Mouse (Mus musculus) brown adipose tissue, adult 24 weeks (tissue): ENCODE measurements around the gene Wdr78. TPM values are rescaled to one million over a fixed set of nuclear protein-coding genes. Genes with fewer than 3 reads are reported as not detected.

Experiments used
- H3K27ac ChIP-seq: fragments of 200-500 bp; replicated peaks from 2 replicates; pipeline ENCODE4 v1.5.1; 2012; ENCODE audit warnings: low read depth, mild to moderate bottlenecking, low read length
- H3K4me1 ChIP-seq: fragments of 200-500 bp; 2 replicates; pipeline ENCODE4 v1.6.1; 2012; ENCODE audit warnings: low read length, mixed read lengths; ENCODE audit not compliant: control insufficient read depth, insufficient read depth, insufficient read length
- H3K4me3 ChIP-seq: fragments of 200-500 bp; 2 replicates; pipeline ENCODE4 v1.5.1; 2012; ENCODE audit warnings: low read depth, mild to moderate bottlenecking, low read length, moderate library complexity; ENCODE audit not compliant: insufficient read depth
- polyA plus RNA-seq: library from polyadenylated mRNA; stranded (reverse); fragments of >200 nt; gene quantifications from 2 replicates; pipeline ENCODE4 v1.2.4, GENCODE M21; 2012; ENCODE audit not compliant: missing spikeins, insufficient read depth, insufficient read length

The Wdr78 gene
- polyA plus RNA-seq, 1 experiment: 1.2 TPM

DNA sequence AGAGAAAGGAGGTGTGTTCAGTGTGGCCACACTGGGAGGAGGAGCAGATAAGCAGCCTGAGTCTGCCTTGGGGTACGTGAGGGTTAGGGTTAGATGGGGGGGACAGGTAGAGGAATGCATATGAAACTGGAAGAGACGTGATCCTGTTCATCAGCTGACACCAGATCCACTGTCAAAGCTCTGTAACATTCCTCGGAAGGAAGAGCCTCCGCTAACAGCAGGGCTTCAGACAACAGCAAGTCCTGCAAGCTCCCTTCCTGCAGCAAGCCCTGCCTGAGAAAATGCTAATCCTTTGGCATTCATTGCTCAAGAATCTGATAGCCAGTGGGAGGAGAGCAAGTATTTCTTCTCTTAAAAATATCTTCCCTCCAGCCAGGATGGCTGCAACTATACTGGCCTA, 100.9 kb downstream of the Wdr78 start:
- Histone ChIP-seq H3K4me3 (no peak overlapping the region), H3K27ac (no peak overlapping the region), H3K4me1 (peaks cover 2% of the 10 kb centered on the region)

DNA sequence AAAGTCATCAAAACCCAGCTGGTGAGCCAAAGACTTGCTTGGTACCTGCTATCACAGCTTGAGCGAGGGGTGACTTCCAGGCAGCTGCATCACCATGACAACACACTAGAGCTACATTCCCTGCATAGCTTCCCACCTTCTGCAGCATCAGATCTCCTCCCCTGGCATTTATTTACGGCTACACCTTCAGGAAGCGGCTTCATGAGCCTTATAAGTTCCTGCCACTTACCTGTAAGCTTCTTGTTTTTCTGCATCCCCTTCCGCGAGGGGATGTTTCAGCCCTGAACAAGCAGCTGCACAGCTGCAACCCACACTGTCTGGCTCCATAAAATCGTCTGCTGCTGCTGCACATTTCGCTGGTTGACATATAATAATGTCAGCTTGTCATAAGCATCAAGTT, 102.5 kb downstream of the Wdr78 start:
- peaks cover 5% of the 10 kb centered on the region for H3K4me1 ChIP-seq
- no peak overlapping the region for H3K27ac ChIP-seq
- no peak overlapping the region for H3K4me3 ChIP-seq

DNA sequence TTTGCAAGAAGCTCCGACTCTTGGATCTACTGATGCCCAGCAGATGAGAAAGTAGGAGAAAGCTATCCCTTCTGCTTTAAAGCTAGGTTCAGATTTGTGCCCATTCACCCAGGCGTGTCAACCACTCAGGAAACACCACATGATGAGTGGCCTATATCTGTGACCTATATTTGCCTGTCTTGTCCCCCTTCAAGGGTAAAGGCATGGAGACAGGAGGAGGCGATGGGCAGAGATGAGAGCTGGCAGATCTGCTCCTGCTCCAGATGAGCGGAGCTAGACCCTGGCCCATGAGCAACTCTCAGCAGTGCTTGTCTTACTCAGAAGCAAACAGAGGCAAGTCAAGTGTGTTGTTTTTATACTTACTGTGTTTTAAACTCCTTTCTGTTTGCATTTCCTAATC, 103.6 kb downstream of the Wdr78 start:
- Histone ChIP-seq H3K4me3 (no peak overlapping the region), H3K4me1 (peaks cover 5% of the 10 kb centered on the region), H3K27ac (no peak overlapping the region)

DNA sequence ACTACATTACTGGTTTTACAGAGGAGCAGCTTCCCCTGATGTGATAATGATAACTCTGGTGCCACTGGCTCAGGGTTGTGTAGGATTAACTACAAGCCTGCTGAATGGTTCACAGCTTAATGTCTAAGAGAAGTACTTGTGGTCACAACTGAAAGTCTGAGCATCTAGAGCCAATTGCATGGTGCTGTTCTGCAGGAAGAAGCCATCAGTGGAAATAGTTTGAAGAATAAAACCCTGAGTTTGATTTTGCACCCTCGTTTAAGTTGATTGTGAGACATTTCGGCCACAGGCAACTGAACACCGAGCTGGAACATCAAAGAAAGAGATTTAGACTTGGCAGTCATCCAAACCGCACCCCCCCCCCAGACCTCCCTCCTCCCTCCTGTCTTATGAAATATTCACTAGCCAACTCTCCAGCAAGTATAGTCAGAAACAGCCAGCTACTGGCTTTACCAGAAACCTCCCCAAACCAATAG, 107.4 kb downstream of the Wdr78 start:
- peaks cover 3% of the 10 kb centered on the region for H3K4me1 ChIP-seq
- H3K4me3 ChIP-seq: no peak overlapping the region
- H3K27ac ChIP-seq: no peak overlapping the region

DNA sequence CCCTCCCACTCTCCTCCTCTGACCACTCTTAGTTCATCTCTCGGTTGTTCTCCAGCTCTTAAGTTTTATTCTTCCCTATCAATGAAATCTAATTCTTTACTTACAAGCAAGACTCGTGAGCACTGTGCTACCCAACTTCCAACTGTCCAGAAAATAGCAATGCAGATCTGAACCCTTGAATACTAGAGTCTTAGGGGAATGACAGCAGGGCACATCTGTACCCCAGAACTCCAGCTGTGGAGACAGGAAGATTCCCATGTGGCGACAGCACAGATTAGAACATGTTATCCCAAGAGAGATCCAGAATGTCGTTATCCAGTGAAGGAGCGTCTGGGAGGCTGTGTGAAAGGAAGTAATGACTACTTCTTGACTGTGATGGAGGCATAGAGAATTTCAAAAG, 108.1 kb downstream of the Wdr78 start:
- H3K4me3 ChIP-seq: no peak overlapping the region
- H3K27ac ChIP-seq: no peak overlapping the region
- H3K4me1 ChIP-seq: peaks cover 3% of the 10 kb centered on the region

DNA sequence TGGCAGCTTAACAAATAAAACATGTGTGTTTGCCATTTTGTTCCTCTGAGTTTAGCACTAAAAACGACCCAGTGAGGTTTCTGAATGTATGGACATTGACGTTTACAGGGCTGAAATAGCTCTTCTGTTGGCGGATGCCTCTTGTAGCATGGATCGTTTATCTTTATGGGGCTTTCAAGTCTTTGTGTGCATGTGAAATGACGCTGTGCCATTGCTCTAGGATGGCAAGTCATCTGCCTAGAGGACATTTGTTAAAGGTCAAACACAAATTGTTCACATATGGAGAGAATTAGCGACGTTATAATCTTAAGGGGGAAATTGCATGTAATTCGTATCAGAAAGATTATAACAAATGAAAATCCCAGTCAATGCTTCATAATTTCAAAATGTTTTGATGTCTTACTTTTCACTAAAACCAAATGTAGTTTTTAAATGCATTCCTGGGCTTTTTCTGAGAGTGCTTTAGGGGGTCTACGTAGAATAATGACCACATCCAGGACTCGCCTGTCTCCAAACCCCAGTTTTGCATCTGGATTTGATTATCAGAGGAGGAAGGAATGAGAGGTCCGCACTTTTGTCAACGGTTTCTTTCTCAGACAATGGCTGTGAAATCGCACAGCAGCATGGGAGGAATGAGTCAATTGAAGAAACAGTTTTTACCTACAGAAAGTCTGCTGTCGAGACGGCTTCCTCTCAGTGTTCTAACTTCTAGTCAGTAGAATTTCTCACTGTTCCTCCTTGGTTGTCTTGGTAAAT, 109.0 kb downstream of the Wdr78 start:
- H3K27ac ChIP-seq: no peak overlapping the region
- no peak overlapping the region for H3K4me3 ChIP-seq
- H3K4me1 ChIP-seq: peaks cover 3% of the 10 kb centered on the region

DNA sequence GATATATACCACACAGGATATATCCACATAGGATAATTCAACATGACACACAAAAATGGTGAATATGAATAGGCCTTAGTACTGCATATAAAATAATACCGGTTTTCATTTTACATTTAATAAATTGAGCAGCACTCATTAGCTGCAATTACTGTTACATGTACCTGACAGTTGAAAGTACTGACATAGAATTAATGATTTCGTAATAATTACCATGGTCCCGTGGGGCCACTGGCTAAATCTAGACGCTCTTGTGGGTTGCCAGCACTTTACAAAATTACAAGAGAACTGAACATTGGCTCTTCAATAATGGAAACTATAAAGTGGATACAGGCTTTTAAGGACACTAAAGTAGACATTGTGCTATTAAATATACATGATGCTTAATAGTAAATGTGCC, 109.7 kb downstream of the Wdr78 start:
- peaks cover 3% of the 10 kb centered on the region for H3K4me1 ChIP-seq
- H3K4me3 ChIP-seq: no peak overlapping the region
- no peak overlapping the region for H3K27ac ChIP-seq

DNA sequence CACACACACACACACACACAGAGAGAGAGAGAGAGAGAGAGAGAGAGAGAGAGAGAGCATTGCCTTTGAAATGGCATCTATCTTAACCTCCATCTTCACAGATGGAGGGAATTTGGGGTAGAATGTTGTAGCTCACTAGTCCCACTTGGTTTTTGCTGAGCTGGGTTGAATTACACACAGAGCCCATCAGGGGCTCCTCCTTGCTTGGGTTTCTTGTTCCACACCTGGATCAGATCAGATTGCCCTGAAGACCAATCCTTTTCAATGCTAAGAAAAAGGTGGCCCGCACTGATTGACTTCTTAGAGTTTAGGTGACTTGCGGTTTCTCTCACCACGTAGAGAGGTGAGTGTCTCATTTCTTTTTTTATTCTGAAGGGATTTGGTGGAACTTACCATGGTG, 122.7 kb downstream of the Wdr78 start:
- Histone ChIP-seq H3K4me3 (no peak overlapping the region), H3K4me1 (peaks cover 2% of the 10 kb centered on the region; the same call in 1 of the 2 replicates), H3K27ac (no peak overlapping the region)

DNA sequence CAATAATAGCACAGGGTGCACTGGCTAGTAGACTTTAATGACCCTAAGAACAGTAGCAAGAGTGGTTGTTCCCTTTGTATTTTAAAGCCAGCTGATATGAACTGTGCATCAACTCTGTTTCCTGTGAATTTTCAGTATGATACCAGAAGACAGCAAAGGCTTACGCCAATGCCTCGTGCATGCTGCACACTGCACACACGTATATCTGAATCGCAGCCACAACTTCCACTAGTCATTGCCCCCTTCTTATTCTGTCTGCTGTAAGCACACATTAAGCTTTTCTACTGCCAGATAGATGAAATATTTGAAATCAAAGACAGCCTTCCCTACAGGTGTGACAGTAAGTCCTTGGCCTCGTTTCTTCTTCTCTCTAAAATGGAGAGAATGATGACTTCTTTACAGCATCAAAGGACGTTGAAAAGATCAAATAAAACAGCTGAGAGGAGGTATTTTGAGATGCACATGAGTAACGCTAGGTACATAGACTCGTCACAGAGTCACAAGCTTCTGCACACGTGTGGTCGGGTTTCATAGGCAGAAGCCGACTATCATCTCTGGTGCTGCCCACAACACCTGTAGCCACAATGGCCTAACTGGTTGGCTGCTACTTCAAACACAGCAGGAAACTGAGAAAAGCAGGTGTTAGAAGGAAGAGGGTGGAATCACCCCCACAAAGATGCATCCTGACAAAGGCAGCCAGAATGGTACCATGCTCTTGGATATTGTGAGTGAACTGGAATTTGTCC, 123.6 kb downstream of the Wdr78 start:
- Histone ChIP-seq H3K4me3 (no peak overlapping the region), H3K27ac (no peak overlapping the region), H3K4me1 (no peaks in the 10 kb centered on the region)

DNA sequence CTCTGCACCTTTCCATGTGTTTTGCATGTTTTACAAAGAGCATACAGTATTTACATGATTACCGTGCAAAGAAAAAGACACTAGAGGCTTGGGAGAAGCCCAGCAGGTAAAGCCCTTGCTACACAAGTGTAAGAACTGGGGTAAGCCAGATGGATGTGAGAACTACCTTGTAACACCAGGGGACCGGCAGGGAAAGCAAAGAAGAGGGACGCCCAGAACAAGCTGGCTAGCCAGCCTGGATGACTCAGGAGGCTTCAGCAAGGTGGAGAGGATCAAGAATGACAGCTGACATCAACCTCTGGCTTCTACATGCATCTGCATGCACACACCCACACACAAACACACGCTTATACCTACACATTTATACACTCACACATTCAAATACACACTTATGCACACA, 124.3 kb downstream of the Wdr78 start:
- Histone ChIP-seq H3K27ac (no peak overlapping the region), H3K4me3 (no peak overlapping the region), H3K4me1 (no peaks in the 10 kb centered on the region)

DNA sequence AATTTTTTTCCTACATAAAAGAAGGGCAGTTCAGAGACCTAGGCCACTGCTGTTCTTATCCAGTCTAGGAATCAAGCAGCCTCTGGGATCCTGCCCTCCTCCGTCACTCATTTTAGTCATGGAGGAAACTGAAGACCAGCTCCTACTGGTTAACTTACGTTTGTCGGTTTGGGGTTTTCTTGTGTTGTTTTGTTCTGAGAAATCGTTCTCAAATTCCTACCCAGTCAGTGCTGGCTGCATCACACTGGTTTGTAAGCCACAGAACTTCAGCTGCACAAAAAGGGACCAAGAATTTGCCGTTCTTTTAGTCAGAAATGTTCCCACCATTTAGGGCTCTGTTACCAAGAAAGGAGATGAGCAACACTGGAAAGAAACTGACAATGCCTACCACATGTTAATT, 125.0 kb downstream of the Wdr78 start:
- H3K4me1 ChIP-seq: no peaks in the 10 kb centered on the region
- no peak overlapping the region for H3K27ac ChIP-seq
- H3K4me3 ChIP-seq: no peak overlapping the region

DNA sequence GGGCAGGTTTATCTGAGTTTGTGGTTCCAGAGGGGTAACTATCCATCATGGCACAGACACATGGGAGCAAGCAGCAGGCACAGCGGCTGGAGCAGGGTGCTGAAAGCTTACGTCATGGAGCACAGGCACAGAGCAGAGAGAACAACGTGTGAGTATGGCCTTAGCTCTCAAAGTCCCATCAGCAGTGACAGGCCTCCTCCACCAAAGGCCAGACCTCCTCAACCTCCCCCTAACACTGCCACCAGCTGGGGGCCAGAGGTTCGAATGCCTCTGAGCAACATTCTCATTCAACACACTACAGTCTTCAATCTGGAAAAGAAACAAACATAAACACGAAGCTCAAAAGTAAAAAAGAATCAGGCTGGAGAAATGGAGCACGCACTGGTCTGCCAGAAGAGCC, 125.8 kb downstream of the Wdr78 start:
- no peak overlapping the region for H3K4me3 ChIP-seq
- no peak overlapping the region for H3K27ac ChIP-seq

More for the DNA sequence above, 125.8 kb downstream of the Wdr78 start:
- H3K4me1 ChIP-seq: no peaks in the 10 kb centered on the region

Other genes starting within 250 kb of the Wdr78 start
- gene Tctex1d1, start 135.9 kb downstream of the Wdr78 start, polyA plus RNA-seq: not detected in 2 replicates
- gene Insl5, start 87.7 kb downstream of the Wdr78 start, polyA plus RNA-seq: not detected in 2 replicates
- 26.7 and 26.8 TPM in 2 replicates for gene Mier1, start 165 bp downstream of the Wdr78 start, polyA plus RNA-seq
- 2.9 and 3.6 TPM in 2 replicates for gene Slc35d1, start 100.6 kb upstream of the Wdr78 start, polyA plus RNA-seq
- gene 4921539E11Rik, start 176.3 kb upstream of the Wdr78 start, polyA plus RNA-seq: not detected in 2 replicates
- 10.6 and 10.7 TPM in 2 replicates for gene Oma1, start 199.3 kb upstream of the Wdr78 start, polyA plus RNA-seq